8 mouse cellular contexts compared by ENCODE assay signal in genomic region chr9:114563761-114564606, GRCm38 (mm10). TPM values are rescaled to one million over a fixed set of nuclear protein-coding genes. Genes with fewer than 3 reads are reported as not detected.
DNase-seq lines count a peak whose midpoint lies in the region; ATAC-seq and TF ChIP-seq lines count a peak whose summit lies in the region.

TSS of gene Trim71 (minus strand) at chr9:114564369.

- peak within 1 kb of the TSS; percentile 80 for H3K9ac ChIP-seq in kidney, embryonic 14.5 days (ENCODE audit: low read depth, low read length)
- peak within 1 kb of the TSS; percentile 99 for H3K9ac ChIP-seq in ES-E14 (ENCODE audit: insufficient read depth, low read depth, low read length, poor library complexity, severe bottlenecking)
- peak within 1 kb of the TSS; percentile 84 for H3K9ac ChIP-seq in embryonic facial prominence, embryonic 11.5 days (replicated peaks; ENCODE audit: low read length)

- peak within 1 kb of the TSS; percentile 69 for H3K4me3 ChIP-seq in kidney, embryonic 14.5 days (ENCODE audit: low read length)
- H3K4me3 ChIP-seq in ES-E14 (ENCODE audit: insufficient read depth in 1 of 2, low read depth in 1 of 2, low read length in 2 of 2, poor library complexity in 1 of 2, severe bottlenecking in 1 of 2): peak within 1 kb of the TSS; percentile 91 to 99
- H3K4me3 ChIP-seq in embryonic facial prominence, embryonic 11.5 days (ENCODE audit: low read depth, low read length): peak within 1 kb of the TSS; percentile 78

- in situ Hi-C loops in ES-E14 (cut with MboI; ENCODE audit: low sequenced_read_pairs in 2 of 2, unreplicated experiment in 2 of 2): no loop called here

- H3K4me1 ChIP-seq in kidney, embryonic 14.5 days (ENCODE audit: control insufficient read depth, insufficient read depth, low read length): peaks cover 5% of the 10 kb centered on the region; the same call in 1 of the 2 replicates
- H3K4me1 ChIP-seq in ES-E14 (ENCODE audit: control insufficient read depth in 2 of 2, insufficient read depth in 2 of 2, low read length in 2 of 2, poor library complexity in 1 of 2): peaks cover 2 to 5% of the 10 kb centered on the region in 2 experiments
- peaks cover 4% of the 10 kb centered on the region; the same call in 1 of the 2 replicates for H3K4me1 ChIP-seq in embryonic facial prominence, embryonic 11.5 days (ENCODE audit: control insufficient read depth, insufficient read depth, low read length)

- peaks cover 14% of the 10 kb centered on the region; the same call in 1 of the 2 replicates for H3K27me3 ChIP-seq in kidney, embryonic 14.5 days (ENCODE audit: control insufficient read depth, insufficient read depth, low read length)
- no peaks in the 10 kb centered on the region for H3K27me3 ChIP-seq in embryonic facial prominence, embryonic 11.5 days (ENCODE audit: control insufficient read depth, insufficient read depth, low read length)

- no peak for DNase-seq in kidney, adult 11 months
- DNase-seq in ES-E14 (ENCODE audit: low read depth, low spot score) (no peak), adipocyte (ENCODE audit: low spot score) (no peak)
- DNase-seq in embryonic facial prominence, embryonic 11.5 days (ENCODE audit: low spot score): peak; percentile 87
- DNase-seq in kidney, postnatal 4 days: peak; percentile 58 to 72
- peak; percentile 89 for DNase-seq in neural tube, embryonic 10.5 days (ENCODE audit: extremely low spot score, low spot score)
- no peak for DNase-seq in B cell, adult 2 months

- H3K9me3 ChIP-seq in kidney, embryonic 14.5 days (ENCODE audit: control insufficient read depth, low read length): no peaks in the 10 kb centered on the region
- no peaks in the 10 kb centered on the region for H3K9me3 ChIP-seq in ES-E14 (ENCODE audit: control insufficient read depth, insufficient read depth, low read depth, low read length)
- H3K9me3 ChIP-seq in embryonic facial prominence, embryonic 11.5 days (replicated peaks; ENCODE audit: control insufficient read depth, low read length): no peaks in the 10 kb centered on the region

- peak; percentile 59 for ATAC-seq in kidney, embryonic 14.5 days (ENCODE audit: low FRiP score, low TSS enrichment)
- ATAC-seq in embryonic facial prominence, embryonic 11.5 days (replicated peaks; ENCODE audit: insufficient number of reproducible peaks, low FRiP score, low TSS enrichment, low read depth): peak; percentile 50

- WGBS in kidney, embryonic 14.5 days: under 1% methylated on average over 78 of the region's 91 CpGs
- under 1% methylated on average over 89 of the region's 91 CpGs for WGBS in embryonic facial prominence, embryonic 11.5 days

- no peaks in the 10 kb centered on the region for H3K36me3 ChIP-seq in kidney, embryonic 14.5 days (ENCODE audit: control insufficient read depth, insufficient read depth, low read length)
- peaks cover 26% of the 10 kb centered on the region for H3K36me3 ChIP-seq in ES-E14 (ENCODE audit: control insufficient read depth, insufficient read depth, low read length, poor library complexity, severe bottlenecking)
- H3K36me3 ChIP-seq in embryonic facial prominence, embryonic 11.5 days (replicated peaks; ENCODE audit: control insufficient read depth, insufficient read depth, low read depth, low read length): no peaks in the 10 kb centered on the region

- peak within 1 kb of the TSS; percentile 96 for H3K4me2 ChIP-seq in kidney, embryonic 14.5 days (replicated peaks; ENCODE audit: low read depth, low read length)
- H3K4me2 ChIP-seq in embryonic facial prominence, embryonic 11.5 days (ENCODE audit: low read depth, low read length): peak within 1 kb of the TSS; percentile 94

- peak within 1 kb of the TSS; percentile 86 for H3K27ac ChIP-seq in kidney, embryonic 14.5 days (ENCODE audit: low read depth, low read length)
- peak within 1 kb of the TSS; percentile 100 for H3K27ac ChIP-seq in ES-E14 (ENCODE audit: insufficient read depth, low read depth, low read length, poor library complexity, severe bottlenecking)
- H3K27ac ChIP-seq in embryonic facial prominence, embryonic 11.5 days (replicated peaks; ENCODE audit: low read depth, low read length): peak within 1 kb of the TSS; percentile 77

TF ChIP-seq in ES-E14, 5 proteins besides CTCF, POLR2A, EP300 and RAD21:
- TF ChIP-seq ZC3H11A (IDR thresholded peaks at IDR 0.05; ENCODE audit: borderline replicate concordance, low read depth, low read length) (no peak), ZNF384 (IDR thresholded peaks at IDR 0.05; ENCODE audit: low read depth, low read length) (0 out of 2 replicates have a peak, but pooled peaks have one; percentile 58), MAFK (IDR thresholded peaks at IDR 0.05; ENCODE audit: insufficient read depth, low read depth, low read length) (no peak), CHD2 (IDR thresholded peaks at IDR 0.05; ENCODE audit: low read depth, low read length) (peak; percentile 23; the same call in 1 of the 2 replicates), HCFC1 (IDR thresholded peaks at IDR 0.05; ENCODE audit: borderline replicate concordance, insufficient read depth, low read length) (no peak)

RNA-seq across cellular contexts. Expression of gene Trim71, which starts in this region (rescaled TPM):
- polyA plus RNA-seq in kidney, embryonic 14.5 days (2014; fragmentation: Nextera tagmentation; extraction: Ambion mirVana): 1.1 and 1.4 TPM in 2 replicates
- 132 and 141 TPM in 2 replicates for total RNA-seq in ES-E14 (2012; rRNA removed)
- 1.9 and 2.2 TPM in 2 replicates for polyA plus RNA-seq in embryonic facial prominence, embryonic 11.5 days (2014; fragmentation: Nextera tagmentation; extraction: Ambion mirVana)

Comparison
In these comparisons a context has a peak if more than half of its experiments do, and no peak if none do; other contexts are left out.
1. DNase-seq: peak in embryonic facial prominence, embryonic 11.5 days (single experiment), kidney, postnatal 4 days (2 of 2) and neural tube, embryonic 10.5 days (single experiment); none in kidney, adult 11 months (single experiment), ES-E14 (single experiment), adipocyte (single experiment) and B cell, adult 2 months (0 of 2).
2. Peak in every context shown above with its lines, with median percentiles within 50 percentile points of each other: H3K27ac ChIP-seq, H3K4me3 ChIP-seq and H3K9ac ChIP-seq.